Mouse (Mus musculus) heart, postnatal 0 days (tissue): ENCODE results near the gene Orm2.

ENCODE experiments used
- CTCF ChIP-seq: IDR thresholded peaks from 2 replicates; pipeline ENCODE4 v1.5.1; 2016; ENCODE audit warnings: antibody characterized with exemption, control low read depth, low read depth
- EP300 ChIP-seq: IDR thresholded peaks from 2 replicates; pipeline ENCODE4 v1.6.1; 2016; ENCODE audit warnings: antibody characterized with exemption, low read depth

DNA sequence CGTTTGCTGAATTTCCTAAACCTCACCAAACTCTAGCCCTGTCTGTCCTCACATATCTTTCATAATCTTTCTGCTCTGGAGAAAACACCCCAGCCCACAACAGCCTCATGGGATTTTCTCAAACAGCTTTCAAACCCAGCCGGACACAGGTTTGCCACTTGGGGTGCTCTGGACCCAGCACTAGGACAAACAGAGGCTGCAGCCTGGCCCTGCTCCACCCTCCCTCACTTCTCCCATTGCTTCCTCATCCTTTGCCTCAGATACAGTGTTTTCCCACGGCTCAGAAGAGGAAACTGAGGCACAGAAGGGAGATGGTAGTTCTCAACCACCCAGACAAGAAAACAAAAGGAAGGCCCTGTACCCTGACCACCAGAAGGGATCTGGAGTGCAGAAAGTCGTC lies 43.4 kb downstream of the Orm2 start:
- no peak for TF ChIP-seq EP300
- no peak for TF ChIP-seq CTCF
